Mouse (Mus musculus): ENCODE measurements at regions not wholly inside any gene's neighbourhood (a gene's known extent, or its start where the extent isn't known, plus 50 kb on each side); places are given as distances from the start of the nearest gene placed in this dataset.

DNA sequence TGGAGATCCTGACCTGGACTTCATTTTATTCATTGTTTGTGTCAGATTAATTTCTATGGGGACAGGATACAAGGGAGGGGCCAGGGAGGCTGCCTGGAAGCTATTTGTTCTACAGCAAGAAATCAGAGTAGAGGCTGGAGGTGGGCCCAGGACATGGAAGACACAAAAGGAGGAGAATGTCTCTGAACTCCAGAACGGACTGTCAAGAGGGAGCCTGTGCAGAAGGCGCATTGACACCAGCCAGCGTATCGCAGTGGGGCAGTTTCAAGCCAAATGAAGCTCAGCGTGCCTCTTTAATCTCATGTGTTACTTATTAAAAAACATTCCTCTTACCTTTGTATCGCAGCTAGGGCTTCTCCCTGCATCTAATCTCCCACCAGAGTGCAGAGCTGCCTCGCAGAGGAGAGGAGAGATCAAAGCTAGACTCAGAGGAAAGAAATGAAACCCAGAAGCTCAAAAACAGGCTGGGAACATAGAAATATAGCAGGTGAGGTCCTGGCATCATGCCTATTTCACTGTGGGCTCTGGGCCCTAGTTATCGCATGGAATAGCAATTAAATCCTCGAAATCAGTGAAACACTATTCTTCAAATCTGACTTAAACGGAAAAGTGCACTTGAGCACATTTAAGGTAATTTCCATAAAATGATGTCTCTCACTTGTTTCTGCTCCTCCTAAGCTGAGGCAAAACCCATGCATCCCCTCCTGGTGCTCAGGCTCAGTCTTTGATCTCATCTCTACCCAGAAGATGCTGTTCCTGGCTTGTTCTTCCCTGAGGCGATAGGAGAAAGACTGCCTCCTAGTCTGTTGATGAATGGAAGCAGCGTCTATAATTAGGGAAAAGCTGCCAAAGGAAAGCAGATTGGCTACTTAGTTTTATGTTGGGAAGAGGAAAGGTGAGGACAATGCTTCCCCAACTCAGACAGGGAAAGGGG is 491.4 kb downstream of the Poteg start:
- Histone ChIP-seq H3K4me3 (replicated peaks; ENCODE audit: low read length) (no peak overlapping the region), H3K36me3 (ENCODE audit: control insufficient read depth, insufficient read depth) (no peaks in the 10 kb centered on the region), H3K27me3 (replicated peaks; ENCODE audit: control insufficient read depth, insufficient read depth, low read length) (no peaks in the 10 kb centered on the region), H3K9me3 (ENCODE audit: control insufficient read depth, low read length) (no peaks in the 10 kb centered on the region), H3K9ac (replicated peaks; ENCODE audit: low read depth, low read length) (no peak overlapping the region), H3K27ac (ENCODE audit: low read length) (no peak overlapping the region), H3K4me2 (ENCODE audit: low read length) (peak overlapping the region; percentile 30), H3K4me1 (replicated peaks; ENCODE audit: control insufficient read depth, insufficient read depth, low read length) (peaks cover 10% of the 10 kb centered on the region)
- peak; percentile 54; the same call in 1 of the 2 replicates for ATAC-seq
- 36% methylated on average over 12 of the region's 12 CpGs for WGBS

DNA sequence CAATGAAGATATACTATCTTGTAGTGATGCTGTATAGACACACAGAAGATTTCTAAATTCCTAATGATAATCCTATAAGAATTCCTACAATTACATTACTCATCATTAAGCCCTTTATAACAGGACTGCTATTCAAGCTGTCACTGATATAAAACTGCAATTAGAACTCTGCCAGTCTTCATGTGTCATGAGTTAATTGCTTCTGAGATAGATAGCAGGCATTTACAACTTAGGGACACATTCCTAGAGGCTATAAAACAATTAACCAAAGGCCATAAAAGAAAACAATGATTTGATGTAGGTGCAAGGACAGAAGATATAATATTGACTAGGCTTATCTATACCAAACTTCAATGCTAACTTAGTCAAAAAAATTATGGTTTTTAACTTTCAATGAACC is 507.5 kb downstream of the Poteg start:
- ATAC-seq, result no peak
- no peak overlapping the region for H3K9ac ChIP-seq (replicated peaks; ENCODE audit: low read depth, low read length)
- no peaks in the 10 kb centered on the region for H3K27me3 ChIP-seq (replicated peaks; ENCODE audit: control insufficient read depth, insufficient read depth, low read length)
- 0 out of 2 replicates have a peak, but pooled peaks cover under 1% of the 10 kb centered on the region for H3K9me3 ChIP-seq (ENCODE audit: control insufficient read depth, low read length)
- H3K4me2 ChIP-seq (ENCODE audit: low read length), result no peak overlapping the region
- H3K4me1 ChIP-seq (replicated peaks; ENCODE audit: control insufficient read depth, insufficient read depth, low read length), result no peaks in the 10 kb centered on the region
- H3K27ac ChIP-seq (ENCODE audit: low read length), result no peak overlapping the region
- no peak overlapping the region for H3K4me3 ChIP-seq (replicated peaks; ENCODE audit: low read length)
- no peaks in the 10 kb centered on the region for H3K36me3 ChIP-seq (ENCODE audit: control insufficient read depth, insufficient read depth)

DNA sequence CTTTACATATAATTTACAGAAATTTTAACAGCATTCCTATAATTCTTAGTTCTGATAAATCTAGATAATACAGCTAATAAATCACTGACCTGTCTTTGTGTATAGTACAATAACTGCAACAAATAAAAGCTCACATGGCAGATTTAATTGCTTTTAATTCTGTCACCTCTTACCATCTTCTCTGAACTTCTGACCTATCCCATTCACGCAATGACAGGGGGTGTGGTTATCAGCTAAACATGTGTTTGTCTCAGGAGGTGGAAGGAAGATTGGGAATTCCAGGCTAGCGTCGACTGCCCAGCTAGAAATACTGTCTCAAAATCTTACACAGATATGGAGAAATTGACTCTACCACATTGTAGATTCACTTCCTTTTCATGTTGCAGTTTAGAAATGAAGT is 533.5 kb downstream of the Poteg start:
- ATAC-seq, result no peak
- 26% methylated on average over 3 of the region's 3 CpGs for WGBS
- Histone ChIP-seq H3K4me3 (replicated peaks; ENCODE audit: low read length) (no peak overlapping the region), H3K4me1 (replicated peaks; ENCODE audit: control insufficient read depth, insufficient read depth, low read length) (no peaks in the 10 kb centered on the region), H3K36me3 (ENCODE audit: control insufficient read depth, insufficient read depth) (no peaks in the 10 kb centered on the region), H3K9me3 (ENCODE audit: control insufficient read depth, low read length) (no peaks in the 10 kb centered on the region), H3K4me2 (ENCODE audit: low read length) (no peak overlapping the region), H3K27ac (ENCODE audit: low read length) (no peak overlapping the region), H3K9ac (replicated peaks; ENCODE audit: low read depth, low read length) (no peak overlapping the region), H3K27me3 (replicated peaks; ENCODE audit: control insufficient read depth, insufficient read depth, low read length) (no peaks in the 10 kb centered on the region)

DNA sequence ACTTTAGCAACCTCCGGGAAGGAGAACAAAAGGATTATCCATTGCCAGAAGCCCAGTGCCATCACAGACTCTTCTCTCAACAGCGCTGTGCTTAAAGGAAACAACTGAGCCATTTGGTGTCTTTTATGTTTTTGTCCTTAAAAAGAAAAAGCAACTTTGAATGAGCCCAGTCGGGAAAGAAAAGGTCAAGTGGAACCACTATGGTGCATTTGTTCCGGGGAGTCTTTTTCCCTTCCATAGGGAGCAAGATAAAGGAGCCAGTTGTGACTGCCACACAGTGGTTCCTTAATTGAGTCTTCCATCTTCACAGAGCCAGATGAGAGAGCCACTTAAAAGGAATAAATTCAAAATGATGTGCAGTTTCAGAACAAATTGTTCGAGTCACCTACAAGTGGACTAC is 534.3 kb downstream of the Poteg start:
- no peak overlapping the region for H3K4me3 ChIP-seq (replicated peaks; ENCODE audit: low read length)
- no peak overlapping the region for H3K4me2 ChIP-seq (ENCODE audit: low read length)
- WGBS, result 31% methylated on average over 5 of the region's 5 CpGs
- H3K4me1 ChIP-seq (replicated peaks; ENCODE audit: control insufficient read depth, insufficient read depth, low read length), result no peaks in the 10 kb centered on the region
- no peak overlapping the region for H3K27ac ChIP-seq (ENCODE audit: low read length)
- H3K9ac ChIP-seq (replicated peaks; ENCODE audit: low read depth, low read length), result no peak overlapping the region
- no peak for ATAC-seq
- H3K36me3 ChIP-seq (ENCODE audit: control insufficient read depth, insufficient read depth), result no peaks in the 10 kb centered on the region
- no peaks in the 10 kb centered on the region for H3K27me3 ChIP-seq (replicated peaks; ENCODE audit: control insufficient read depth, insufficient read depth, low read length)
- H3K9me3 ChIP-seq (ENCODE audit: control insufficient read depth, low read length), result no peaks in the 10 kb centered on the region

DNA sequence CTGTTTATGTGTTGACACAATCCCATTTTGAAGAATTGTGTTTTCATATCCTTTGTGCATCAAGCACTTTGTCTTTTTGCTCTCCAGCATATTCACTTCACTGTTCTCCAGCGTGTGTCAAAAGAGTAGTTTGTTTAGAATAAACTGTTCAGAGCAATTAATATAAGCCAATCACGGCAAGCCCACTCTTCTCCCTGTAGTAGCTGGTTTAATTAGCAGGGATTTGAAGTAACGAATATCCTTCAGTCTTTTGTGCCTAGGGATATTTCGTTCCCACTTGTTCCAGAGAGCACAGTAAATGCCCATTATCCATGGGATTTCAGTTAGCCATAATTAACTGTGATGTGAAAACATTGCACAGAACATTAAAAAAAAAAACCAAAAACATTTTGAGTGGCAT is 565.4 kb downstream of the Poteg start:
- WGBS, result 15% methylated on average over 4 of the region's 4 CpGs
- no peak for ATAC-seq
- no peak overlapping the region for H3K9ac ChIP-seq (replicated peaks; ENCODE audit: low read depth, low read length)

More for the DNA sequence above, 565.4 kb downstream of the Poteg start:
- no peak overlapping the region for H3K4me3 ChIP-seq (replicated peaks; ENCODE audit: low read length)
- no peaks in the 10 kb centered on the region for H3K27me3 ChIP-seq (replicated peaks; ENCODE audit: control insufficient read depth, insufficient read depth, low read length)
- H3K4me1 ChIP-seq (replicated peaks; ENCODE audit: control insufficient read depth, insufficient read depth, low read length), result no peaks in the 10 kb centered on the region
- no peaks in the 10 kb centered on the region for H3K36me3 ChIP-seq (ENCODE audit: control insufficient read depth, insufficient read depth)
- no peak overlapping the region for H3K4me2 ChIP-seq (ENCODE audit: low read length)
- no peaks in the 10 kb centered on the region for H3K9me3 ChIP-seq (ENCODE audit: control insufficient read depth, low read length)
- H3K27ac ChIP-seq (ENCODE audit: low read length), result no peak overlapping the region

Measured in forebrain, embryonic 16.5 days (tissue).